Mouse (Mus musculus): ENCODE results near the gene Chst11. TPM values are rescaled to one million over a fixed set of nuclear protein-coding genes. Genes with fewer than 3 reads are reported as not detected.

The Chst11 gene
- polyA plus RNA-seq, 1 experiment, result 21.1 TPM

GRCm38 (mm10) chr10:83152723-83153122 is 167.4 kb downstream of the Chst11 start:
- Histone ChIP-seq H3K27ac (ENCODE audit: insufficient read depth, low read length) (no peak overlapping the region), H3K27me3 (ENCODE audit: control insufficient read depth, insufficient read depth, low read length) (no peaks in the 10 kb centered on the region), H3K4me3 (replicated peaks; ENCODE audit: insufficient read depth, low read depth, low read length) (no peak overlapping the region), H3K4me1 (ENCODE audit: control insufficient read depth, insufficient read depth, low read length) (peaks cover 19% of the 10 kb centered on the region)
- WGBS, result 100% methylated on average over 1 of the region's 1 CpGs
- TF ChIP-seq POLR2A (IDR thresholded peaks at IDR 0.05; ENCODE audit: borderline replicate concordance, insufficient read depth, low read length) (no peak), CTCF (IDR thresholded peaks at IDR 0.05; ENCODE audit: borderline replicate concordance, insufficient read depth, low read depth, low read length) (no peak)
- DNase-seq, result no peak

GRCm38 (mm10) chr10:83153374-83153773 is 168.1 kb downstream of the Chst11 start:
- H3K27ac ChIP-seq (ENCODE audit: insufficient read depth, low read length), result no peak overlapping the region
- H3K4me3 ChIP-seq (replicated peaks; ENCODE audit: insufficient read depth, low read depth, low read length), result no peak overlapping the region
- no peaks in the 10 kb centered on the region for H3K27me3 ChIP-seq (ENCODE audit: control insufficient read depth, insufficient read depth, low read length)
- TF ChIP-seq CTCF (IDR thresholded peaks at IDR 0.05; ENCODE audit: borderline replicate concordance, insufficient read depth, low read depth, low read length) (no peak), POLR2A (IDR thresholded peaks at IDR 0.05; ENCODE audit: borderline replicate concordance, insufficient read depth, low read length) (no peak)
- peaks cover 19% of the 10 kb centered on the region for H3K4me1 ChIP-seq (ENCODE audit: control insufficient read depth, insufficient read depth, low read length)
- DNase-seq, result no peak
- 96% methylated on average over 5 of the region's 5 CpGs for WGBS

- no peak overlapping the region for H3K4me3 ChIP-seq (replicated peaks; ENCODE audit: insufficient read depth, low read depth, low read length)
- H3K27ac ChIP-seq (ENCODE audit: insufficient read depth, low read length), result no peak overlapping the region
- no peaks in the 10 kb centered on the region for H3K27me3 ChIP-seq (ENCODE audit: control insufficient read depth, insufficient read depth, low read length)
- peaks cover 19% of the 10 kb centered on the region for H3K4me1 ChIP-seq (ENCODE audit: control insufficient read depth, insufficient read depth, low read length)
- no peak for TF ChIP-seq CTCF (IDR thresholded peaks at IDR 0.05; ENCODE audit: borderline replicate concordance, insufficient read depth, low read depth, low read length)
- TF ChIP-seq POLR2A (IDR thresholded peaks at IDR 0.05; ENCODE audit: borderline replicate concordance, insufficient read depth, low read length), result no peak
- no peak for DNase-seq
- 73% methylated on average over 9 of the region's 9 CpGs for WGBS
Measured at GRCm38 (mm10) chr10:83153887-83154286, 168.6 kb downstream of the Chst11 start.

GRCm38 (mm10) chr10:83157289-83157688 is 172.0 kb downstream of the Chst11 start:
- Histone ChIP-seq H3K4me1 (ENCODE audit: control insufficient read depth, insufficient read depth, low read length) (peaks cover 10% of the 10 kb centered on the region), H3K4me3 (replicated peaks; ENCODE audit: insufficient read depth, low read depth, low read length) (no peak overlapping the region), H3K27ac (ENCODE audit: insufficient read depth, low read length) (no peak overlapping the region), H3K27me3 (ENCODE audit: control insufficient read depth, insufficient read depth, low read length) (no peaks in the 10 kb centered on the region)
- TF ChIP-seq CTCF (IDR thresholded peaks at IDR 0.05; ENCODE audit: borderline replicate concordance, insufficient read depth, low read depth, low read length) (no peak), POLR2A (IDR thresholded peaks at IDR 0.05; ENCODE audit: borderline replicate concordance, insufficient read depth, low read length) (no peak)
- no peak for DNase-seq
- 80% methylated on average over 5 of the region's 5 CpGs for WGBS

- 76% methylated on average over 8 of the region's 8 CpGs for whole genome bisulfite sequencing
- no peak overlapping the region for H3K4me3 ChIP-seq (replicated peaks; ENCODE audit: insufficient read depth, low read depth, low read length)
- TF ChIP-seq CTCF (IDR thresholded peaks at IDR 0.05; ENCODE audit: borderline replicate concordance, insufficient read depth, low read depth, low read length) (no peak), POLR2A (IDR thresholded peaks at IDR 0.05; ENCODE audit: borderline replicate concordance, insufficient read depth, low read length) (no peak)
- no peaks in the 10 kb centered on the region for H3K27me3 ChIP-seq (ENCODE audit: control insufficient read depth, insufficient read depth, low read length)
- H3K27ac ChIP-seq (ENCODE audit: insufficient read depth, low read length), result no peak overlapping the region
- H3K4me1 ChIP-seq (ENCODE audit: control insufficient read depth, insufficient read depth, low read length), result peaks cover 20% of the 10 kb centered on the region
- no peak for DNase-seq
Measured at GRCm38 (mm10) chr10:83158322-83158721, 173.0 kb downstream of the Chst11 start.

- no peak for TF ChIP-seq CTCF (IDR thresholded peaks at IDR 0.05; ENCODE audit: borderline replicate concordance, insufficient read depth, low read depth, low read length)
- no peak for TF ChIP-seq POLR2A (IDR thresholded peaks at IDR 0.05; ENCODE audit: borderline replicate concordance, insufficient read depth, low read length)
- peaks cover 27% of the 10 kb centered on the region for H3K4me1 ChIP-seq (ENCODE audit: control insufficient read depth, insufficient read depth, low read length)
- H3K4me3 ChIP-seq (replicated peaks; ENCODE audit: insufficient read depth, low read depth, low read length), result no peak overlapping the region
- WGBS, result 87% methylated on average over 8 of the region's 8 CpGs
- H3K27ac ChIP-seq (ENCODE audit: insufficient read depth, low read length), result no peak overlapping the region
- no peak for DNase-seq
- H3K27me3 ChIP-seq (ENCODE audit: control insufficient read depth, insufficient read depth, low read length), result no peaks in the 10 kb centered on the region
Measured at GRCm38 (mm10) chr10:83159229-83159628, 173.9 kb downstream of the Chst11 start.

GRCm38 (mm10) chr10:83161656-83162365 is 176.5 kb downstream of the Chst11 start:
- 37% methylated on average over 10 of the region's 10 CpGs for WGBS
- peak; percentile 86 to 89 for DNase-seq
- TF ChIP-seq POLR2A (IDR thresholded peaks at IDR 0.05; ENCODE audit: borderline replicate concordance, insufficient read depth, low read length) (no peak), CTCF (IDR thresholded peaks at IDR 0.05; ENCODE audit: borderline replicate concordance, insufficient read depth, low read depth, low read length) (no peak)
- no peak overlapping the region for H3K4me3 ChIP-seq (replicated peaks; ENCODE audit: insufficient read depth, low read depth, low read length)
- H3K27me3 ChIP-seq (ENCODE audit: control insufficient read depth, insufficient read depth, low read length), result no peaks in the 10 kb centered on the region
- H3K27ac ChIP-seq (ENCODE audit: insufficient read depth, low read length), result peak overlapping the region; percentile 13; the same call in 1 of the 2 replicates
- peaks cover 35% of the 10 kb centered on the region for H3K4me1 ChIP-seq (ENCODE audit: control insufficient read depth, insufficient read depth, low read length)

GRCm38 (mm10) chr10:83163946-83164345 is 178.6 kb downstream of the Chst11 start:
- H3K27me3 ChIP-seq (ENCODE audit: control insufficient read depth, insufficient read depth, low read length), result no peaks in the 10 kb centered on the region
- no peak for DNase-seq
- TF ChIP-seq CTCF (IDR thresholded peaks at IDR 0.05; ENCODE audit: borderline replicate concordance, insufficient read depth, low read depth, low read length), result no peak
- no peak for TF ChIP-seq POLR2A (IDR thresholded peaks at IDR 0.05; ENCODE audit: borderline replicate concordance, insufficient read depth, low read length)
- no peak overlapping the region for H3K4me3 ChIP-seq (replicated peaks; ENCODE audit: insufficient read depth, low read depth, low read length)
- peaks cover 43% of the 10 kb centered on the region for H3K4me1 ChIP-seq (ENCODE audit: control insufficient read depth, insufficient read depth, low read length)
- no peak overlapping the region for H3K27ac ChIP-seq (ENCODE audit: insufficient read depth, low read length)
- WGBS, result 52% methylated on average over 6 of the region's 6 CpGs
